Mouse (Mus musculus) bone marrow, adult 2 months (tissue): ENCODE data around the gene Tyms.

Source experiments
- CTCF ChIP-seq: fragments of 200-500 bp; IDR thresholded peaks from 2 replicates; pipeline ENCODE4 v1.5.1; 2011; ENCODE audit warnings: low read length, control low read depth; ENCODE audit not compliant: control insufficient read depth, insufficient read depth
- POLR2A ChIP-seq: fragments of 200-500 bp; IDR thresholded peaks from 2 replicates; pipeline ENCODE4 v1.6.1; 2011; ENCODE audit warnings: low read depth, mild to moderate bottlenecking, control low read depth, low read length, borderline replicate concordance; ENCODE audit not compliant: control insufficient read depth

DNA sequence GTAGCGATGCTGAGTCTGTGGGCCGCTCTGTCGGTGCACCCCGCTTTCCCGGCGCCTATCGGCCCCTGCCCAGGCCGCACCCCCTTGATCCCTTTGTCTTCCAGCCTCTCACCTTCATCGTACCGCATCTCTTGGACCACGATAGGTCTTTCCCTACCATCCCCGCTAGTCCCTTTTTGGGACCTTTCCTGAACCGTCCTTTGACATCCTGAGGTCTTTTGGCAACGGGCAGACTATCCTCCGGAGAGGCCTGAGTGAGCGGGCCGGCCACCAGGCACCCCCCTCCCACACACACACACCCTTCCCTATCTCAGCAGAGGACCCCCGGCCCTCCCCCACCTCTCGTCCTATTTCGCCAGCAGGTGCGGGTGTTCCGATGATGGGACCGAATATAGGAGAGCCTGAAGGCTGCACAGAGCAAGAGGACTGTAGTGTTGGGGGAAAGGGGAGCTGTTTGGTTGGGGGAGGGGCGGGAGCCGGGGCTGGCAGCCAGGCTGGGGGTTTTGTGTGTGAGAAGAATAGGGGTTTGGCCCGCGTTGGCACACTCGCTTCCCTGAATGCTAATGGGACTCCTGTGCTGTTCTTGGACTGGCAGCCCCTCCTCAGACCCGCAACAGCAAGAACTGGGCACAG lies 32.4 kb upstream of the Tyms start, which contains the start of gene 3110082J24Rik:
- TF ChIP-seq POLR2A (no peak), CTCF (no peak)
